25 mouse cellular contexts compared by ENCODE assay signal in genomic region chr14:75706647-75707046, GRCm38 (mm10). TPM values are rescaled to one million over a fixed set of nuclear protein-coding genes. Genes with fewer than 3 reads are reported as not detected.
DNase-seq lines count a peak whose midpoint lies in the region; ATAC-seq and TF ChIP-seq lines count a peak whose summit lies in the region.
"Had no signal": no experiment of that assay in that cellular context is flagged by ENCODE, and none has a peak within 500 bp of the region (broad histone marks: within the 10 kb centered on the region; RNA-seq: fewer than 3 reads in every experiment).

No protein-coding gene starts in this region.

- 49% methylated on average over 4 of the region's 4 CpGs for WGBS in kidney, embryonic 16.5 days

- no peaks in the 10 kb centered on the region for H3K27me3 ChIP-seq in kidney, embryonic 16.5 days (ENCODE audit: insufficient read depth, low read length)
- H3K27me3 ChIP-seq: heart, embryonic 13.5 days; hindbrain, embryonic 12.5 days; liver, embryonic 15.5 days; lung, embryonic 15.5 days; midbrain, embryonic 15.5 days had no signal

- H3K27ac ChIP-seq in ES-E14 (ENCODE audit: insufficient read depth, low read depth, low read length, poor library complexity, severe bottlenecking) = no peak overlapping the region
- peak overlapping the region; percentile 63; the same call in 1 of the 2 replicates for H3K27ac ChIP-seq in kidney, embryonic 16.5 days (ENCODE audit: low read length)
- H3K27ac ChIP-seq: heart, embryonic 13.5 days; hindbrain, embryonic 12.5 days; left cerebral cortex, adult 2 months; limb, embryonic 10.5 days; liver, embryonic 15.5 days; lung, embryonic 15.5 days; midbrain, embryonic 15.5 days; stomach, postnatal 0 days had no signal

- no peak overlapping the region for H3K4me3 ChIP-seq in ES-E14 (ENCODE audit: insufficient read depth in 1 of 2, low read depth in 1 of 2, low read length in 2 of 2, poor library complexity in 1 of 2, severe bottlenecking in 1 of 2)
- H3K4me3 ChIP-seq in kidney, embryonic 16.5 days (ENCODE audit: low read length) = no peak overlapping the region
- H3K4me3 ChIP-seq: heart, embryonic 13.5 days; hindbrain, embryonic 12.5 days; left cerebral cortex, adult 2 months; limb, embryonic 10.5 days; liver, embryonic 15.5 days; lung, embryonic 15.5 days; midbrain, embryonic 15.5 days had no signal

- H3K9ac ChIP-seq in ES-E14 (ENCODE audit: insufficient read depth, low read depth, low read length, poor library complexity, severe bottlenecking) = no peak overlapping the region
- H3K9ac ChIP-seq in kidney, embryonic 16.5 days (replicated peaks; ENCODE audit: low read length) = no peak overlapping the region
- H3K9ac ChIP-seq: heart, embryonic 13.5 days; hindbrain, embryonic 12.5 days; liver, embryonic 15.5 days; lung, embryonic 15.5 days; midbrain, embryonic 15.5 days had no signal

- no peaks in the 10 kb centered on the region; a peak in 1 of 4 replicates for H3K4me1 ChIP-seq in ES-E14 (ENCODE audit: control insufficient read depth in 2 of 2, insufficient read depth in 2 of 2, low read length in 2 of 2, poor library complexity in 1 of 2)
- 0 out of 2 replicates have a peak, but pooled peaks cover 10% of the 10 kb centered on the region for H3K4me1 ChIP-seq in kidney, embryonic 16.5 days (ENCODE audit: insufficient read depth, low read length)
- H3K4me1 ChIP-seq: hindbrain, embryonic 12.5 days; limb, embryonic 10.5 days; liver, embryonic 15.5 days; lung, embryonic 15.5 days; midbrain, embryonic 15.5 days had no signal

- DNase-seq in ES-E14 (ENCODE audit: low read depth, low spot score) = no peak
- peak; percentile 37 for DNase-seq in kidney, adult 18-20 months
- DNase-seq in kidney, postnatal 4 days = peak; percentile 26 to 40
- DNase-seq in neural tube, embryonic 10.5 days (ENCODE audit: extremely low spot score, low spot score) = no peak
- no peak for DNase-seq in yolk sac, embryonic 10.5 days (ENCODE audit: low spot score)
- DNase-seq: adrenal gland, adult 8-10 months; cerebellum, adult 8-10 months; cerebellum, postnatal 36 days; gastrocnemius, postnatal 10 days; heart, postnatal 14 days; liver; lung, postnatal 4 days had no signal

- in situ Hi-C loops in ES-E14 (cut with MboI; ENCODE audit: low sequenced_read_pairs in 2 of 2, unreplicated experiment in 2 of 2) = no loop called here

- no peak overlapping the region for H3K4me2 ChIP-seq in kidney, embryonic 16.5 days (replicated peaks; ENCODE audit: low read depth, low read length)
- H3K4me2 ChIP-seq: heart, embryonic 13.5 days; hindbrain, embryonic 12.5 days; liver, embryonic 15.5 days; lung, embryonic 15.5 days; midbrain, embryonic 15.5 days had no signal

- no peaks in the 10 kb centered on the region for H3K9me3 ChIP-seq in ES-E14 (ENCODE audit: control insufficient read depth, insufficient read depth, low read depth, low read length)
- H3K9me3 ChIP-seq in kidney, embryonic 16.5 days (ENCODE audit: low read length) = no peaks in the 10 kb centered on the region
- H3K9me3 ChIP-seq: heart, embryonic 13.5 days; hindbrain, embryonic 12.5 days; limb, embryonic 10.5 days; liver, embryonic 15.5 days; lung, embryonic 15.5 days; midbrain, embryonic 15.5 days had no signal

- peaks cover 11% of the 10 kb centered on the region for H3K36me3 ChIP-seq in ES-E14 (ENCODE audit: control insufficient read depth, insufficient read depth, low read length, poor library complexity, severe bottlenecking)
- H3K36me3 ChIP-seq in kidney, embryonic 16.5 days (ENCODE audit: insufficient read depth, low read length) = peaks cover 36% of the 10 kb centered on the region

- ATAC-seq in kidney, embryonic 16.5 days (ENCODE audit: low FRiP score, low TSS enrichment) = peak; percentile 87
- no peak for ATAC-seq in erythroblast, adult 5-6 weeks (replicated peaks; ENCODE audit: low FRiP score, poor library complexity, severe bottlenecking)
- ATAC-seq: activated CD4-positive, CD25-positive, alpha-beta regulatory T cell, adult 4 months; forebrain, embryonic 14.5 days; intestine, postnatal 0 days; midbrain, embryonic 15.5 days had no signal

TF ChIP-seq in ES-E14, 5 proteins besides CTCF, POLR2A, EP300 and RAD21:
- TF ChIP-seq HCFC1 (IDR thresholded peaks at IDR 0.05; ENCODE audit: borderline replicate concordance, insufficient read depth, low read length) (no peak), MAFK (IDR thresholded peaks at IDR 0.05; ENCODE audit: insufficient read depth, low read depth, low read length) (peak; percentile 90)

RNA-seq across cellular contexts. Expression of gene Cog3, which starts 47.7 kb away (rescaled TPM):
- total RNA-seq in ES-E14 (2012; rRNA removed) = 11.2 and 16.4 TPM in 2 replicates
- 24.2 and 25.2 TPM in 2 replicates for polyA plus RNA-seq in kidney, embryonic 16.5 days (2015; fragmentation: Nextera tagmentation; extraction: Ambion mirVana)
- 5.9 and 6.0 TPM in 2 replicates for total RNA-seq in erythroblast, adult 5-6 weeks (2015; ENCODE audit: low replicate concordance)
- total RNA-seq in erythroblast, adult 5-6 weeks (2017; ENCODE audit: low replicate concordance) = 11.9 and 14.2 TPM in 2 replicates

Comparison
In these comparisons a context has a peak if more than half of its experiments do, and no peak if none do; other contexts are left out.
1. DNase-seq: peak in kidney, adult 18-20 months (single experiment) and kidney, postnatal 4 days (2 of 2); none in ES-E14 (single experiment), neural tube, embryonic 10.5 days (single experiment) and yolk sac, embryonic 10.5 days (single experiment).